Mouse (Mus musculus) G1E (cell line): ENCODE measurements around the gene Smim24.

Experiments used
- CTCF ChIP-seq: IDR thresholded peaks from 2 replicates; pipeline ENCODE4 v1.5.1; 2012; ENCODE audit warnings: low read depth, low read length, inconsistent platforms, mixed read lengths
- GATA1 ChIP-seq: IDR thresholded peaks from 2 replicates; pipeline ENCODE4 v1.6.1; 2012; ENCODE audit warnings: borderline replicate concordance, low read length, inconsistent platforms, mixed read lengths
- TAL1 ChIP-seq: conservative IDR thresholded peaks from 2 replicates; pipeline ENCODE4 v1.6.1; 2012; ENCODE audit warnings: low read depth, low read length, inconsistent platforms, mixed read lengths

- no peak for TF ChIP-seq CTCF
- no peak for TF ChIP-seq GATA1
- no peak for TF ChIP-seq TAL1
Measured at GRCm38 (mm10) chr10:81344421-81345161, 48.3 kb upstream of the Smim24 start.
